Mouse (Mus musculus) heart, postnatal 0 days (tissue): Measurements from ENCODE around the gene App.
A peak's percentile ranks its signal among the peaks of the same experiment; 100 is the strongest.

Source experiments
- CTCF ChIP-seq: IDR thresholded peaks from 2 replicates; pipeline ENCODE4 v1.5.1; 2016; ENCODE audit warnings: antibody characterized with exemption, control low read depth, low read depth
- EP300 ChIP-seq: IDR thresholded peaks from 2 replicates; pipeline ENCODE4 v1.6.1; 2016; ENCODE audit warnings: antibody characterized with exemption, low read depth

DNA sequence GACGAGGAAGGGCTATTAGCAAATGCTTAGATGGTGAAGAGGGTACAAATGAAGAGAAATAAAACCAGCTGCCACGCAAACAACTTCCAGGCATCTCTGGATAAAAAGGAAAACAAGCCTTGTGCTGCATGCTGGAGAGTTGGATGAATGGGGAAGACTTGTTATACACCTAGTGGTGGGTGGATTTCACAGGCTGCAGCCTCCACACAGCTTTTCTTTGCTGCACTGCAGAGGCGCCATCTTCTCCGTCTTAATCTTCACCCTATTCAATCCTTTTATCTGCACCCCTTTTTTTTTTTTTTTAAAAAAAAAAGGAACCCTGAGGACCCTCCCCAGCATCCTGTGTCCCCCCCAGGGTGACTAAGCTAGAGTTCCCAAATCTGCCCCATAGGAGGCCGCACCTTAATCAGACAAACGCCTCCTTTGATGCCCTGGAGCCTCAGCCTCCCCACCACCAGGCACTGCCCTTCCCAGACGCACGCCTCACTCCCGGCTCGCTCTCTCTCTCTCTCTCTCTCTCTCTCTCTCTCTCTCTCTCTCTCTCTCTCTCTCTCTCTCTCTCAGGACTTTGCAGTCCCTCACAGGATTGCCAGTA, 1.5 kb downstream of the App start:
- 0 out of 2 replicates have a peak, but pooled peaks have one; percentile 14 for TF ChIP-seq CTCF
- TF ChIP-seq EP300, result no peak
